Mouse (Mus musculus): ENCODE measurements at regions not wholly inside any gene's neighbourhood (a gene's known extent, or its start where the extent isn't known, plus 50 kb on each side); places are given as distances from the start of the nearest gene placed in this dataset.

GRCm38 (mm10) chr5:97656167-97656924 is 199.5 kb upstream of the Gk2 start:
- no peak for DNase-seq

DNA sequence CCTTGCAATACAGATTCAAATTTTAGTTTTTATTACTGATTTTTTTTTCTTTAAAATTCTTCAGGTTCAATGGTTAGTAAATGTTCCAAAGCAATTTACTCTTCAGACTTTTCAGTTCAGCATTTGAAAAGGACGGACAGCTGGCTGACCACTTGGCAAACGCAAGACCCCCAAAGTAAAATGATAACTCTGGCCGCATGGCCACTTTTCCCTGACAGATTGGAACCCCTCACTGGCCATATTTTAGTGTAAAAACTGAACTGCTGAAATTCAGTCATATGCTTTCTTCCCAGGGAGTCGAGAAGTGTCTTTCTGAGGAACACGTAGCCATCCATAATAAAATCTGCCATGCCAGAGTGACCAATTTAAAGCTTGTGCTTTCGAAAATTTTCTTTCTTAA is 198.4 kb upstream of the Gk2 start:
- no peak for DNase-seq

GRCm38 (mm10) chr5:97654414-97654813 is 197.6 kb upstream of the Gk2 start:
- DNase-seq, result no peak

GRCm38 (mm10) chr5:97642251-97642650 is 185.4 kb upstream of the Gk2 start:
- no peak for DNase-seq

GRCm38 (mm10) chr5:97641646-97642045 is 184.8 kb upstream of the Gk2 start:
- DNase-seq, result peak; percentile 26

- no peak for DNase-seq
Observed at GRCm38 (mm10) chr5:97636357-97636756, 179.5 kb upstream of the Gk2 start.

- peak; percentile 15 for DNase-seq
Observed at GRCm38 (mm10) chr5:97633766-97634165, 176.9 kb upstream of the Gk2 start.

- DNase-seq, result no peak
Observed at GRCm38 (mm10) chr5:97632791-97633190, 176.0 kb upstream of the Gk2 start.

- no peak for DNase-seq
Observed at GRCm38 (mm10) chr5:97625200-97625599, 168.4 kb upstream of the Gk2 start.

DNA sequence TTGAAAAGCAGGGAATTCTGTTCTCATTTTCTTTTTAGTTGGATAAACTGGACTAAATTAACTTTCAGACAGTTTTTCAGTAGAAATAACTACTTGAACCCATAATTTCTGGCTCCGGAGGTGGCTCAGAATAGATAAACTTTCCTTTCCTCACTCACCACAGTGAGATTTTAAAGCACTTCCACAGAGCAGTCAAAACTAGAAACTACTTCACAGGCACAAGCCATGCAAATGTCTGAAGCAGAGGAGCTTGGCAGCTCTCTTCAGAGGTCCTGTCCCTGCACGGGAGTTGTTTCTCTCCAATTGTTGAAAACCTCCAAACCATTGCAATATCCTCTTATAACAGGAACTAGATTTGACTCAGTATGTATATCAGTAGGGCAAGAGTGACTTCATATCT is 163.1 kb upstream of the Gk2 start:
- no peak for DNase-seq

- no peak for DNase-seq
Observed at GRCm38 (mm10) chr5:97618411-97618810, 161.6 kb upstream of the Gk2 start.

DNA sequence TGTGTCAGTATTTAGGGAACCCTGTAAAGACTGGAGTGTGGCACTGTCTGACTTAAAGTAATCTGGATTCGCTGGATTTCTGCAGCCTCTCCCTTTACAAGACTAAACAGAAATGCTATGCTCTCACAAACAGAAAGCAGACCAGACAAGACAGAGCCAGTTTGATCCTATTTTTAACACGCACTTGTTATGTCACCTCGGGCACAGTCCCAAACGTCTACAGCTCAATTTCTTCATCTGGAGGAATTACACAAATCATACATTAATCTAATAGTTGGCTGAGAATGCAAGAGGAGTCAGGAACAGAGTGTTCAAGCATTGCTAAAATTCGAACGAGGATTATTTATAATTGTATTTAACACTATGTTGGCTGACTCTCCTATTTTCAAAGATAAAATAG is 145.4 kb upstream of the Gk2 start:
- DNase-seq, result no peak

- no peak for DNase-seq
Observed at GRCm38 (mm10) chr5:97601384-97601783, 144.6 kb upstream of the Gk2 start.

DNA sequence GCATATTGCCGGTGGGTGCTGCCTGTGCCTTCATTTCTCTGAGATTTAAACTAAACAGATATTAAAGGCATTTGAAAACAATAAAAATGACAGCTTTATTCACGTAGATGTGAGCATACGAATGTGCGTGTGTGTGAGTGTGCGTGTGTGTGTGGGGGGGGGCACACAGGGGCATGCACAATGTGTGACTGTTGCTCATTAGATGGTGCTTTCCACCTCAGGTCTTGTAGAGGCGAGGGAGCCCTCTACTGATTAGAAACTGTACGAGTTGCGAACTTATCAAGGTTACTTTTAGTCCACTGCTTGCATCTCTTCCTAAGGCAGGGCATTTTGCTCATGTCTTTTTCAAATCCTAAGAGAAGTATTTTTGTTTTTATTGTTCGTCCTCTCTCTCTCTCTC is 141.9 kb upstream of the Gk2 start:
- peak; percentile 12 for DNase-seq

DNA sequence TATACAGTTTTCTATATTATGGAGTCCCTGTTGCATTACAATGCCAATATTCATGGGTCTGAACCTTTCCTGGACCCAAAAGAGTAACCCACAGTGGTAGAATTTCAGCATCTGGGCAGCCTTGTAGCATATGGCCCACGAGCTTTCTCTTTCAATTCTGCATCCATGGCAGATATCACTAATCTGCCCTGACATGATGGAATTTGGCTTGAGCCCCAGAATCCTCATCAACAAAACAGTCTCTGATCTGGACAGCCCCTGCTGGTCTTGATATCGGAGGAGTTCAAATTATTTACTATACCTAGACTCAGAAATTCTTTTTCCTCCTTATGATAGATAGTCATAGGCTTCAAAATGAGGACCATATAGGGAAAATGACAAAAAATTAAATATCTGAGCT is 139.1 kb upstream of the Gk2 start:
- DNase-seq, result no peak

DNA sequence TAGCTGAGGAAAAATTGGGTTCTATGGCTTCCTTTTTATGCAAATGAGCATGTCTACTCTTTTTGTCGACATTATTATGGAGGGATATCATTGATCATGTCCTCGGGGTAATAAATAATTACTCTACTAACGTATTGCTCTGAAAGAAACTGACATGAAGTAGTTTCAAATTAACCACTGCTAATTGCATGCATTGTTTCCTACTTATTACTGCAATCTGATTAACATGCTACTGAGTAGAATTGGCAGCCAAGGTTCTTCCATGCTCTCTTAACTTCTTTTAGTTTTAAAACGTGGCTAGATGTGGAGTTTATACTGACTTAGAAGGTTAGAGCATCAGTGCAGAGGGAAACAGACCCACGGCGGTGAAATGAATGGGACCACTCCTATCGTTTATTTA is 137.3 kb upstream of the Gk2 start:
- no peak for DNase-seq

DNA sequence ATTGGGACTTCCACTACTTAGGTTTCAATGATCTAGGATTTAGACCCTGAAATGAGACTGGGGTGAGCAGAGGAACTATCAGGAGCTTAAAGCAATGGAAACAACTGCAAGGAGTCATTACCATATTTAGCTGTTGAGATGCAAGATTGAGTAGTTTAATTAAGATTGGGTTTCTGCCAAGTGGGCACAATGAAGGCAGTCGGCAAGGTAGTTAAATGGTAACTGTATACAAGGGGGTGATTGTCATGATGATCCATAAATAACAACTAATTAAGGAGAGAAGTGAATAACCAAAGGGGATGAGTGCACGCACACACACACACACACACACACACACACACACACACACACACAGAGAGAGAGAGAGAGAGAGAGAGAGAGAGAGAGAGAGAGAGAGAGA is 125.7 kb upstream of the Gk2 start:
- no peak for DNase-seq

DNA sequence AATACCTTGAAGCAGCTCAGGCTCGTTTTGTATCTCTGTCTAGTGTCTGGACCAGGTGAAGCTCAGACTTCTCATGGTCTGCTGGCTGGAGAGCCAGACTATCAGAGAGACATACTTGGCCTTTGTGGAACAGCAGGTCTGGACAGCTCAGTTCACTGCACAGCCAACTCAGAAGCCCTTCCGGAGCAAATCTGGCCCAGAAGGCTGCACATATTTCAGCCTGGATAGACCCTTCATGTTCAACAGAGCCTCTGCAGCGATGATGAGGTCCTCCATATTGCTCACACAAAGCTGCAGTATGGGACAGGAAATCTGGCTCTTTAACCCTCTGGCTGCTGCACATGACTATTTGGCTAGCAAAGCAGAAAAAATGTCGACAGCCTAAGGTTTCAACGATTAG is 108.7 kb upstream of the Gk2 start:
- no peak for DNase-seq

GRCm38 (mm10) chr5:97563724-97564123 is 106.9 kb upstream of the Gk2 start:
- DNase-seq, result no peak

DNA sequence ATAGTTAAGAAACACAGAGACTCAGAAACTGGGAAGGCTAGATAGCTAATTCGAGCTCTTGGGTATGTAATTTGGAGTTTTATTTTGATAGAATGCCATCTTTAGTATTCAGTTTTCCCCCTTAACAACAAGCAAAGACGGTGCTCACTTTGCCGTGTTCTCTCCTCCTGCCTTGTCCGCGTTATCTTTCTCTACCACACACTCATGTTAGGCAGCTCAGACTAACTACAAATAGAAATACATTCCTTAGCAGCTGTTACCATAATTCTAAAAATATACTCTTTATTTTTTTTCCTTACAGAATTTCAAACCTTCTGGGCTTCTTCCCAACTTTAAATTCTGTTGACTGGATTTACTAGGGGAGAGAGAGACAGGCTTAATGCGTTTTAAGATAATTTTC is 97.5 kb upstream of the Gk2 start:
- DNase-seq, result no peak

DNA sequence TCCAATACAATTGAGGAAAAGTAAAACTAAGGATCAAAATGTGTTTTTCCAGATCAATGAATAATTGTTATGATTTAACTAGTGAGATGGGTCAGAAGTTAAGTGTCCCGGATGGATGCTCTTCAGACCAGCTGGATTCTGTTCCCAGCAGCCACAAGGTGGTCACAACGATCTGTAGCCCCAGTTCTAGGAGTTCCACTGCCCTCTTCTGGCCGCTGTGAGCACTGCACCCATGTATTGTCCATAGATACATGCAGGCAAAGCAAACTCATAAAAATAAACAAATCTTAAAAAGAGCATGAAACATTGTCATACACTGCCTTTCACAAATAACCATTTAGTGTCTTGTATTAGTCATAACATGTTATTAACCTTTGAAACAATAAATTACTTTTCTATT is 96.3 kb upstream of the Gk2 start:
- DNase-seq, result no peak

DNA sequence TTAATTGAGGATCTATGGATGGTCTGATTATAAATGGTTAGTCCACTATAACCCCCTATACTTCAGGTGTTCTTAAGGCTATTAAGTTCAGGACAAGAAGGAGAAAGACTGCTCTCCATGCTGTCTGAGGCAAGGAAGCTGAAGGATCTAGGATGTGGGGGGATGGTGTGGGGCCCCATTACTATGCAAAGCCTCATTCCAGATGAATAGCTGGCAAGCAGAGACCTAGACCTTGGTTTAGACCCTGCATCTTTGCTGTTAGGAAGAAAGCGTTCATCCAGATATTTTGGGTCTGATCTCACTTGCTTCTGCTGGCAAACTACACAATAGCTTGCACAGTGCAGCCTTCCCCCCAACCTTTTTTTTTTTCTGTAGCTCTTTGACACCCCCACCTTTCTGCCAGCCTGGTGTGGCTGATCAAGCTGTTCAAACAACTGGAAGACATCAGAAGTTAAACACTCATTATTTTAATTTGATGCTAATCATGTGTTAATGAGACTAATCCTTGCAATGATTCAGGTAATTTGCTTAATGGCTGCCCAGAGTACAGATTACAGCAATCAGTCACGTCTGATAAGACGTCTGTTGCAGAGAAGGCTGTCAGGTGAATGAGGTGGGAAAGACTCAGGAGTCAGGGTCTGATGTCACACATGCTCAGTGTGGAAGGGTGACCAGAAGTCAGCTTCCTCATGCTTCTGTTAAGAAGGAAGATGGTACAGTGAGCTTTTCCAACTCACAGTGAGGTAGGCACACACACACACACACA is 80.9 kb upstream of the Gk2 start:
- no peak for DNase-seq

- DNase-seq, result no peak
Observed at GRCm38 (mm10) chr5:97533733-97534132, 76.9 kb upstream of the Gk2 start.

DNA sequence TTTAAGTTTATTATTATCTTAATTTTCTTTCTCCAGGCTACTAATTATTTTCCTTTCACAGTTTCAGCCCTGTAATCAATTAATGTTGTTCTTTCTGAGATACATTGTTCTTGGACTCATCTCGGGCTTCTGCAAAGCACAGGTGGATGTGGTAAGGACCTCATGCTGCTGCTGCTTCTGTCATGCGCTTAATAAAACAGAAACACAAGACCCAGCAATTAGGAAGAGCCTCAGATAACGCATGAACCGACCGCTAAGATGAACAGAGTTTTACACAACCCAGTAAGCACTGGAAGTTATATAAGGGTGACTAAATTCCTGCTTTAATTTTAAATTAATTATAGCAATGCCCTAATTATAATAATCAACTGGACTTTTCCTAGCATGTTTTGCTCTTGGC is 70.7 kb upstream of the Gk2 start:
- peak; percentile 4 for DNase-seq
